Mouse (Mus musculus): ENCODE measurements around the gene Riok2.

Riok2 gene

DNA sequence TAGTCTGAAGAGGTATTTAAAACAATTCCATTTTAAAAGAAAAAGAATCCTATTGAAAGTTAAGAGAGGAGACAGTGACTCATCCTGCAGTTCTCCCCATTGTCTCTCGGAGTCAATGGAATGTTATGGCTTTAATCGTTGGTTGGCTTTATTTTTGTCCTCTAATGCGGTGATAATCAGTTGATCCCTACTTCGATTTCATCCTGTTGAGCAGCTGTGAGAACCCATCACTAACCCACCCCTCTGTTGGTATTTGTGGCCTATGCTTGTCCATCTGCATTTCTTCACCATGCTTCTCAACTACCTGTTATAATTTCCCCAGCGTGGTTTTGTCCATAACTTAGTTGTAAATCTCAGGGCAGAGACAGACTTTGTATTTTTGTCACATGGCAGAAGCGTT lies 34.0 kb downstream of the Riok2 start:
- DNase-seq (ENCODE audit: extremely low spot score): no peak

DNA sequence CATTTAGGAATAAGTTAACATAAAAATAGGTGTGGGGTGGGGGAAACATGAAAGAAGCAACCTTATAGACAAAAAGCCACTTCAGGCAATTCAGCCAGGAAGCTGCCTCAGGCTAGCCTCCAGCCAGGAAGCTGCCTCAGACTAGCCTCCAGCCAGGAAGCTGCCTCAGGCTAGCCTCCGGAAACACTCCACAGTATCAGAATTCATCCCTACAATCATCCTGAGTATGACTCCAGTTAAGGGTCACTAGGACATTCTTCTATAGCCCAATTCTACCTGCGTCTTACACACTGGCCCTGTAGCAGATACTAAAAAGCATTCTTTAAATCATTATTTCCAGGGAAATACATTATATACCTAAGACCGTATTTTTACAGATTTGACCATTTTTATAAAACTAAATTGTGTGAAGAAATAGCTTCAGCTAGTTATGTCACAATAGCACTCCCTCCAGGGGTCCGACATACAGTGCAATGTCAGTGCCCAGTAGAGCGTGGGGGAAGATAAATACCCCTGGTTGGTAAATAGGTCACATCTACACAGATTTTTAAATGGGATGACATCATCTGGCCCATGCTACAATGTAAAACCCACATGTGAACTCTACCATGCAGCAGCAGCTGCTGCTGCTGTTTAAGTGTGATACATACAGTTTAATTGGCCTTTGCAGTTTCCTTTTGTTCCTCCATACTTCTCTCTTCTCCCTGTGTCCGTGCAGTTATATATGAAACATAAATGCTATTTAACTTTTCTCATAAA lies 34.8 kb downstream of the Riok2 start:
- no peak for DNase-seq (ENCODE audit: extremely low spot score)

DNA sequence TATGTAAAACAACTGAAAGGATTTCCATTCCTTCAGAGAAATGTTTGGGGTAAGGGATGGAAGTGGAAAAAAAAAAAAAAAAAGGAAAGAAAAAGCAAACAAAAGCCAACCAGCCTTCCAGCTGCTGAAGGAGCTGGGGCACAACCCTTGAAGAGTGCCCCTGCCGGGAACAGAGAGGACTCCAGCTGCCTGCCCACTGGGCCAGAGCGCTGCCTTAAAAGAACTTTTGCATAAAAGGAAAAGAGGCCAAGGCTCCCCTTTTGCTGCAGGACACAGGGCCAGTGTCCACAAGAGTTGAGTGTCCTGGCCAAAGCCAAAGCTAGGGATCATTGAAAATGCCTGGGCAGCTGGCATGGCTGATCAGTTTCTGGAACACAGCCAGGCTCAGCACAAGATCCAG lies 35.5 kb downstream of the Riok2 start:
- DNase-seq (ENCODE audit: extremely low spot score): no peak

DNA sequence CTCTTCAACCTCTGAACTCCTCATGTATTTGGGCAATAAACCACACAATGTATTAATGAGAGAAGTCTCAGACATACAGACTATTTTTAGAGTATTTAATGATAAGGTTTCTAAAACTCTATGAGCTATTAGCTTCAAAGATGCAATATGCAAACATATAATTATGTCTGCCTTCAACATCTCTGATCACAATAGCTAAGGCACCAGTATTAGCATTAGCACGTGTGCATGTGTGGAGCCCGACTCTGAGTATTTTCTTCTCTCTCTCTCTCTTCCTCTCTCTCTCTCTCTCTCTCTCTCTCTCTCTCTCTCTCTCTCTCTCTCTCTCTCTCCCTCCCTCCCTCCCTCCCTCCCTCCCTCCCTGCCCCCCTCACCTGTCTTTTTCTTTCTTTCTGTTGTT lies 37.3 kb downstream of the Riok2 start:
- DNase-seq (ENCODE audit: extremely low spot score): no peak

DNA sequence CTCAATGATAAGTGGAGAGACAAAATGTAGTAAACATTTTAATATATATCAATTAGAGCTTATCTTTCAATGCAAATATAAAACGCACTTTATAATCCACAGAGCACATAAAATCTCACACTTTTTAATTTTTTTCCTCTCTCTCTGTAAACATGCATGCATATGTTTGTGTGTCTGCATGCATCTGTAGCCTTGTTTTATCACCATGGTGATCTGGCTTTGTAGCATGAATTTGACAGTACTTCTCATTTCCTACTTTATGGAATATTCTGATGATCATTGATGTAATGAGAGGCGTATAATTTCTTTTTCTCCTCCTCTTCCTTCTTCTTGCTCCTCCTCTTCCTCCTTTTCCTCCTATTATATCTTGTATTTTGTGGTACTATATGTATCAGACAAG lies 38.1 kb downstream of the Riok2 start:
- DNase-seq (ENCODE audit: extremely low spot score): no peak

DNA sequence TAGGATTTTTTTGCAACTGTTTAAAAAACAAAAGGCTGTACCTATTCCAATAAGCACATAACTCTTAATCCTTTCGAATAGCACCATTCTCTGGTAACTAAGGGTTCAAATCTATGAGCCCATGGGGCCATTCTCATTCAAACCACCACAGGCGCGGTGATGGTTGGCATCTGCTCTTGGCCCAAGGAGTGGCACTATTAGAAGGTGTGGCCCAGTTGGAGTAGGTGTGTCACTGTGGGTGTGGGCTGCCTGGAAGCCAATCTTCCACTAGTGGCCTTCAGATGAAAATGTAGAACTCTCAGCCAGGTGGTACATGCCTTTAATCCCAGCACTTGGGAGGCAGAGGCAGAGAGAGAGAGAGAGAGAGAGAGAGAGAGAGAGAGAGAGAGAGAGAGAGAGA lies 40.1 kb downstream of the Riok2 start:
- no peak for DNase-seq (ENCODE audit: extremely low spot score)

DNA sequence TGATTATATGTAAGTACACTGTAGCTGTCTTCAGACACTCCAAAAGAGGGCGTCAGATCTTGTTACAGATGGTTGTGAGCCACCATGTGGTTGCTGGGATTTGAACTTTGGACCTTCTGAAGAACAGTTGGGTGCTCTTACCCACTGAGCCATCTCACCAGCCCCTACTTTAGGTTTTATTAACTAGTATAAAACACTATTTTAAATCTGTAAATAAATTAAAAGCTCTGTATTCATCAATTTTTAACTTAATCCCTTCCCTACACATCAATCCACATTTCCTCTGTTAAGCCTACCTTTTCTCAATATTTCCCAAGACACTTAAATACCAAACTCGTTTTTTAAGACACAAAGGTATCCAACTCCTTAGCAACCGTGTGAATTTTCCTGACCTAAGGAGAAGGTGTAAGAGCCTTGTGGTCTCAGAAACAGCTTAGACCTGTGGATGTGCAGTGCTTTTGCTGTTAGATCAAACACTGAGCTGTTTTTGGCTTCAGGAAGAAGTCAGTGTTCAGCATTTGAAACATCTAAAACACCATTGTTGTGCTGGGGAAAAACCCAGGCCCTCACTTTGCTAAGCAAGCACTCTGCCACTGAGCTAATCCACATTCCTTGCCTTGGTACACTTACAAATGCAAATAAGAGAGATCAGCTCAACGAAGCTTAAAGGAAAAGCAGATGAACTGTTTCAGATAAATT lies 50.6 kb downstream of the Riok2 start:
- DNase-seq (ENCODE audit: extremely low spot score): no peak

DNA sequence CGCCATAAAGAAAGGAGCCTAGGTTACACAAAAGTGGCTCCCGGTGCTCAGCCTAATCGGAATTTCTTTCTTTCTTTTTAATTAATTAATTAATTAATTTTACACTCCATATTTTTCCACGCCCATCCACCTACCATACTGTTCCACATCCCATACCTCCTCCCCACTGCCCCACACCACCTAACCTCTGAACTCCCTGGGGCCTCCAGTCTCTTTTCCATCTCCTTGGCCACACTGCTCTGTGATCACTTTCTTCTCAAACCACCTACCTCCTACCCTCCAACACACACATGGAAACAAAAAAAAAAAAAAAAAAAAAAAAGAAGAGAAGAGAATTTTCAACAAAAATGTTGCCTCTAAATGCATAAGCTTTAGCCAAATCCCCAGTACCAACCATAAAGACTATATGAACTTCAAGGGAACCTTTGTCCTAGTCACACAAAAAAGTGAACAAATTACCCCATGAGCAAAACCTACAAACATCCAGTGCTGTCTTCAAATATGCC lies 51.3 kb downstream of the Riok2 start:
- DNase-seq (ENCODE audit: extremely low spot score): no peak

DNA sequence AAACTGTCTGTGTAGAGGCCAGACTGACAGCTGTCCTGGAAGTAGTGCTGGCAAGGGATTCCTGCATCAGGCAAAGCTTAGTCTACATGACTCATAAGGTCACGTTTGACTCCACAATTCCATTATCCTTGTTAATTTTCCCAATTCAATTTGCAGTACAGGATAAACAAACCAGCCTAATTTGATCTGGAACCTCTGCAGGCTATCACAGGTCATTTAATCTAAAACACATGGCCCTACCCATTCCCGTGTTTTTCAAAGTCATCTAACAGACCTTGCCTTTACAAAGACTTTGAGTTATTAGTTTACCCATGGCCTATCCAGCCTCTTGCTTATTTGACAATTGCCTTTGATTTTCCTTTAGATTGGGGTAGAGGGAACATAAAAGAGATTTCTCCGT lies 51.8 kb downstream of the Riok2 start:
- no peak for DNase-seq (ENCODE audit: extremely low spot score)

DNA sequence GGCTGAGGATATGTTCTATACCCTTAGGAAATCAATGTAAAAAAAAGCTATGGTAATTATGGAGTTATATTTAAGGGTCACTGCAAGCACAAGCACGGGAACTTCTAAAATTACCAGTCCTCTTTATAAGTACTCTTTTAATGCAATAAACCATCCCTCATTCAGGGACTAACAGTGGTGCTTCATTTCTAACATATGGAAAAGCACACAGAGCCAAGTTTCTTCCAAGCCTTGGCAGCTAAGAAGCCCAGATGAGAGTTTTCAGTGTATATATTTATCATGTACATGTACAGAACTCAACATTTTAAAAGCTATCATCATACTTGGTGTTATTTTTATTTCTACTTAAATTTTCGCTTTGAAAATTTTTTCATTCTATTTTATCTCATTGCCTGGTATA lies 54.8 kb downstream of the Riok2 start:
- no peak for DNase-seq (ENCODE audit: extremely low spot score)

DNA sequence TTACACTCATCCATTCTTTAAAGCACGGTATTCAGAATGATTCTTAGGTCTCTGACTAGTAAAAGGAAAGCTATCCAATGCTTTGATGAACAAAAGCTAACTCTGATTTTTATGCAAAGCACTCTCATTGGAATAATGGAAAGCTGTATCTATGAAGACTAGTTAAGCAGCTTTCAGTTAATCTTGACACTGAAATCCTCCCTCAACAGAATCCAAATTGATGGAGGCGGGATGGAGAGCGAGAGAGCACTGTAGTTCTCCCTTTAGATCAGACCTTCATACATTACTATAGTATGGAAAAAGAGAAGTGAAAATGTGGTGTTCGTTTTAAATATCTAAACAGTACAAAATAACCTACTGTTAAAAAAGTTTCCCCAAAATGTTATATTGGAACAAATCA lies 59.6 kb downstream of the Riok2 start:
- no peak for DNase-seq (ENCODE audit: extremely low spot score)

DNA sequence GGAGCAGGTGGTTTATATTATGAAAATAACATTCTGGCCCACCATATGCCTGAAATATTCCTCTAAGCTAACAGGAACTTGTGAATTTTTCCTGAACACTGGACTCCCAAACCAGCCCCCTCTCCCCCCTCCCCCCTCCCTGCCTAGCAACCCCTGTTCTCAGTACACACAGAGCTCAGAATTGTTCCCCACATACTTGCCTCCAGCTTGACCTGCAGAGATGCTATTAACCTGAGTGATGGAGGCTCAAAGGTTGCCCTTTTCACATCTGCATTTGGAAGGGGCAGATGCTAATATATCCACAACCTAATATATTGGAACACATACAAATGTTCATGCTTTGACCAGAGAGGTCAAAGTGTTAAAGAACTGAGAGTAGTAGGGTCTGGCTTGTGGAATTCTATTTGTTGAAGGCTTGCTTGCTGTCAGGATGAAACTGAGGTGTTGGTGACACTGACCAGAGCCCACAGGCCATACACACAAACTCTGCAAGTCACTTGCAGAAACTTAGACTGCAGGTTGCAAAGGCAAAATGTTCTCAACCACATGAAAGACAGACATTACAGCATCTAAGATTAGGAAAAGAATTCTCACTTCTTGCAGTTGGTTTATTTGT lies 64.6 kb downstream of the Riok2 start:
- peak; percentile 27 for DNase-seq (ENCODE audit: extremely low spot score)

DNA sequence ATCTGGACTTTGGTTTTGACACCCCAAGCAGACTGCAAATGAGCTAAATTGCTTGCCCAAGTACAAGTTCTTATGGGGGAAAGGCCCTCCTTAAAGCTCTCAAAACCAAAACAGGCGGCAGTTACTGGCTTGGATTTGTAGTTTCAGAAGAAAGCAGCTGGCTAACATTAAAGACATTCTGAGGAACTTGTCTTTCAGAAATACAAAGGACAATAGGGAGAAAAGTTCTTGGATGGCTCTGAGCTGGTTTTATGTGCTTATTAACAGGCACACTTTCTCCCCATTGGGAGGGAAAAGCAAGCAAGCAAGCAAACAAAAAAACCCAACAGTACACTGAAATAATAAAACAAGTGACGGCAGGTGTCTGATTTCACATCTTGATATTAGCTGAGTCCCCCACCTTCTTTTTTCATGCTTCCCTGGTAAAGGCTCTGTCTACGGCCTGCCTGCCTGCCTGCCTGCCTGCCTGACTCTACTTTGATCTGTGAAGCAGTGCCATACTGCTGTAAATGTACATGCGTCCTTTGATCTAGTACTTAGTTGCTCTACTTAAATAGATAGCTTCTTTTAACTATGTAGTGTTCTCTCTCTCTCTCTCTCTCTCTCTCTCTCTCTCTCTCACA lies 67.9 kb downstream of the Riok2 start:
- DNase-seq (ENCODE audit: extremely low spot score): peak; percentile 20

DNA sequence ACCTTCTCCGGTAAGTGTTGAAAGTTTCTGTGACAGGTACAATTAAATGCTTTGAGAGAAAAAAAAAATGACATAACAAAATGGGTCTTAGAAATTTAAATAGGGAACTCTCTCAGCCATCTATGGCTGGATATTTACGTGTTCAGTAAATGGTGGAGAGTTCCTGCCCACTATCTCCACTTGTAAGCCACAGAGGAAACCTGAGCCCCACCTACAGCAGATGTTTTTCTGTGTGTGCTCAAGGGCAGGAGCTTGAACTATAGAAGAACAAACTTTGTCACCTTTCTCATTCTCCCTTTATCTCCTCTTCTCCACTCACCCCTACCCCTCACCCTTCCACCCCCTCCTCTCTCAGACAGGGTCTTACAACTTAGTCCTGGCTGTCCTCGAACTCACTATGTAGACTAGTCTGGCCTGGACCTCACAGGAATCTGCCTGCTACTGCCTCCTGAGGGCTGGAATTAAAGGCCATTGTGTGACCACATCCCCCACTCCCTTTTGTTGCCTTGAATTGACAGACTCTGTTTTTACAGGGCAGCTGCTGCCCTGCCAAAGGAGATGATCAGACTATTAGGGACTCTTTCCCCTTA lies 70.3 kb downstream of the Riok2 start:
- no peak for DNase-seq (ENCODE audit: extremely low spot score)

Measured in embryo, embryonic 9.5 days (tissue).